Mouse (Mus musculus) forebrain, embryonic 11.5 days (tissue): ENCODE results near the gene 2310009B15Rik. TPM values are rescaled to one million over a fixed set of nuclear protein-coding genes. Genes with fewer than 3 reads are reported as not detected.
A peak's percentile ranks its signal among the peaks of the same experiment; 100 is the strongest.
"Not testable (repeated sequence)": the region's sequence is repeated elsewhere in the genome, so short reads cannot be mapped to it uniquely, and the experiment has no call there.

Source experiments
- ATAC-seq: fragments of 200-750 bp; cut with Nextera tagmentation; replicated peaks from 2 replicates; pipeline ENCODE4 v1.8.0; 2017; ENCODE audit warnings: moderate TSS enrichment; ENCODE audit not compliant: low FRiP score
- DNase-seq: peaks from one replicate; pipeline ENCODE4 v3.0.0-alpha.2; 2017; ENCODE audit warnings: low spot score
- H3K27ac ChIP-seq: fragments of 300-500 bp; sonication (generic); 2 replicates; pipeline ENCODE4 v1.5.1; 2014; ENCODE audit warnings: low read depth, low read length
- H3K27me3 ChIP-seq: fragments of 300-500 bp; sonication (generic); 2 replicates; pipeline ENCODE4 v1.6.1; 2014; ENCODE audit warnings: mild to moderate bottlenecking, low read length, mixed read lengths; ENCODE audit not compliant: control insufficient read depth, insufficient read depth
- H3K36me3 ChIP-seq: fragments of 300-500 bp; sonication (generic); 2 replicates; pipeline ENCODE4 v1.6.1; 2014; ENCODE audit warnings: mild to moderate bottlenecking, low read length, moderate library complexity, mixed read lengths; ENCODE audit not compliant: control insufficient read depth, insufficient read depth
- H3K4me1 ChIP-seq: fragments of 300-500 bp; sonication (generic); replicated peaks from 2 replicates; pipeline ENCODE4 v1.6.1; 2014; ENCODE audit warnings: low read length, mixed read lengths; ENCODE audit not compliant: control insufficient read depth, insufficient read depth
- H3K4me2 ChIP-seq: fragments of 300-500 bp; sonication (generic); 2 replicates; pipeline ENCODE4 v1.6.1; 2014; ENCODE audit warnings: low read depth, mild to moderate bottlenecking, low read length, moderate library complexity, mixed read lengths; ENCODE audit not compliant: severe bottlenecking
- H3K4me3 ChIP-seq: fragments of 300-500 bp; sonication (generic); 2 replicates; pipeline ENCODE4 v1.5.1; 2014; ENCODE audit warnings: low read depth, low read length
- H3K9ac ChIP-seq: fragments of 300-500 bp; sonication (generic); 2 replicates; pipeline ENCODE4 v1.6.1; 2014; ENCODE audit warnings: low read length
- H3K9me3 ChIP-seq: fragments of 300-500 bp; sonication (generic); 2 replicates; pipeline ENCODE4 v1.6.1; 2016; ENCODE audit warnings: low read length, mixed read lengths; ENCODE audit not compliant: control insufficient read depth
- WGBS: fragments of 180-500 bp; shearing (Covaris S2); extraction: QIAGEN DNeasy Blood & Tissue Kit; methylation state at CpG from one replicate; pipeline ENCODE4 v1.1.7; 2014; 5-methylcytosine and 5-hydroxymethylcytosine counted together
- polyA plus RNA-seq: library from polyadenylated mRNA; unstranded; fragments of >200 nt; fragmentation: Nextera tagmentation; extraction: Ambion mirVana; gene quantifications from 2 replicates; pipeline ENCODE4 v1.2.1, GENCODE M21; 2014

2310009B15Rik gene
- 44.3 and 47.7 TPM in 2 replicates for polyA plus RNA-seq

- Histone ChIP-seq H3K4me3 (peak within 1 kb of the TSS; percentile 35), H3K4me2 (peak within 1 kb of the TSS; percentile 38), H3K9ac (peak within 1 kb of the TSS; percentile 47; the same call in 1 of the 2 replicates), H3K27ac (peak within 1 kb of the TSS; percentile 53; the same call in 1 of the 2 replicates)
- 1% methylated on average over 30 of the region's 79 CpGs for WGBS
- H3K27me3 ChIP-seq, H3K4me1 ChIP-seq, H3K9me3 ChIP-seq, H3K36me3 ChIP-seq: not testable (repeated sequence)
- DNase-seq (peak; percentile 96), ATAC-seq (peak; percentile 100)
These were observed at the start of gene 2310009B15Rik for GRCm38 (mm10) chr1:138856101-138856950. 2310009B15Rik (minus strand) TSS chr1:138856852.

GRCm38 (mm10) chr1:138906256-138906655 lies 49.6 kb upstream of the 2310009B15Rik start:
- Histone ChIP-seq H3K36me3 (no peaks in the 10 kb centered on the region), H3K4me2 (no peak overlapping the region), H3K27ac (no peak overlapping the region), H3K9me3 (no peaks in the 10 kb centered on the region), H3K4me1 (no peaks in the 10 kb centered on the region), H3K9ac (no peak overlapping the region), H3K4me3 (no peak overlapping the region), H3K27me3 (no peaks in the 10 kb centered on the region)
- 85% methylated on average over 3 of the region's 3 CpGs for WGBS
- DNase-seq (no peak), ATAC-seq (no peak)

- no peak overlapping the region for H3K4me3 ChIP-seq
- WGBS, result 97% methylated on average over 3 of the region's 3 CpGs
- no peak overlapping the region for H3K4me2 ChIP-seq
- H3K27ac ChIP-seq, result no peak overlapping the region
- H3K9ac ChIP-seq, result no peak overlapping the region
- H3K27me3 ChIP-seq, result no peaks in the 10 kb centered on the region
- H3K4me1 ChIP-seq, result no peaks in the 10 kb centered on the region
- H3K9me3 ChIP-seq, result no peaks in the 10 kb centered on the region
- DNase-seq (no peak), ATAC-seq (no peak)
- H3K36me3 ChIP-seq, result no peaks in the 10 kb centered on the region
These were observed 48.6 kb upstream of the 2310009B15Rik start for GRCm38 (mm10) chr1:138905092-138905765.

GRCm38 (mm10) chr1:138903894-138904293 lies 47.2 kb upstream of the 2310009B15Rik start:
- H3K4me1 ChIP-seq, result no peaks in the 10 kb centered on the region
- H3K9ac ChIP-seq, result no peak overlapping the region
- no peak overlapping the region for H3K4me2 ChIP-seq
- DNase-seq, result no peak
- no peaks in the 10 kb centered on the region for H3K9me3 ChIP-seq
- no peaks in the 10 kb centered on the region for H3K27me3 ChIP-seq
- H3K36me3 ChIP-seq, result no peaks in the 10 kb centered on the region
- 94% methylated on average over 5 of the region's 5 CpGs for WGBS
- no peak overlapping the region for H3K4me3 ChIP-seq
- H3K27ac ChIP-seq, result no peak overlapping the region
- no peak for ATAC-seq

GRCm38 (mm10) chr1:138901431-138902117 lies 44.9 kb upstream of the 2310009B15Rik start:
- Histone ChIP-seq H3K4me3 (no peak overlapping the region), H3K4me1 (no peaks in the 10 kb centered on the region), H3K9me3 (no peaks in the 10 kb centered on the region), H3K27me3 (no peaks in the 10 kb centered on the region), H3K9ac (no peak overlapping the region), H3K36me3 (no peaks in the 10 kb centered on the region), H3K4me2 (no peak overlapping the region), H3K27ac (no peak overlapping the region)
- ATAC-seq (no peak), DNase-seq (no peak)
- 93% methylated on average over 16 of the region's 16 CpGs for WGBS

GRCm38 (mm10) chr1:138896088-138896487 lies 39.4 kb upstream of the 2310009B15Rik start:
- Histone ChIP-seq H3K36me3 (no peaks in the 10 kb centered on the region), H3K4me1 (no peaks in the 10 kb centered on the region), H3K4me3 (no peak overlapping the region), H3K27ac (no peak overlapping the region), H3K4me2 (no peak overlapping the region), H3K9me3 (no peaks in the 10 kb centered on the region), H3K9ac (no peak overlapping the region), H3K27me3 (no peaks in the 10 kb centered on the region)
- WGBS, result 88% methylated on average over 3 of the region's 3 CpGs
- no peak for DNase-seq
- no peak for ATAC-seq

- H3K4me2 ChIP-seq, result no peak overlapping the region
- no peaks in the 10 kb centered on the region for H3K9me3 ChIP-seq
- no peak overlapping the region for H3K9ac ChIP-seq
- H3K36me3 ChIP-seq, result no peaks in the 10 kb centered on the region
- H3K27me3 ChIP-seq, result no peaks in the 10 kb centered on the region
- H3K4me1 ChIP-seq, result no peaks in the 10 kb centered on the region
- DNase-seq, result no peak
- H3K4me3 ChIP-seq, result no peak overlapping the region
- WGBS, result 89% methylated on average over 14 of the region's 14 CpGs
- ATAC-seq, result no peak
- no peak overlapping the region for H3K27ac ChIP-seq
These were observed 21.0 kb upstream of the 2310009B15Rik start for GRCm38 (mm10) chr1:138877470-138878254.
